Mouse (Mus musculus) heart, postnatal 0 days (tissue): ENCODE measurements at regions not wholly inside any gene's neighbourhood (a gene's known extent, or its start where the extent isn't known, plus 50 kb on each side); places are given as distances from the start of the nearest gene placed in this dataset.

Source experiments
- CTCF ChIP-seq: IDR thresholded peaks from 2 replicates; pipeline ENCODE4 v1.5.1; 2016; ENCODE audit warnings: antibody characterized with exemption, control low read depth, low read depth
- EP300 ChIP-seq: IDR thresholded peaks from 2 replicates; pipeline ENCODE4 v1.6.1; 2016; ENCODE audit warnings: antibody characterized with exemption, low read depth

DNA sequence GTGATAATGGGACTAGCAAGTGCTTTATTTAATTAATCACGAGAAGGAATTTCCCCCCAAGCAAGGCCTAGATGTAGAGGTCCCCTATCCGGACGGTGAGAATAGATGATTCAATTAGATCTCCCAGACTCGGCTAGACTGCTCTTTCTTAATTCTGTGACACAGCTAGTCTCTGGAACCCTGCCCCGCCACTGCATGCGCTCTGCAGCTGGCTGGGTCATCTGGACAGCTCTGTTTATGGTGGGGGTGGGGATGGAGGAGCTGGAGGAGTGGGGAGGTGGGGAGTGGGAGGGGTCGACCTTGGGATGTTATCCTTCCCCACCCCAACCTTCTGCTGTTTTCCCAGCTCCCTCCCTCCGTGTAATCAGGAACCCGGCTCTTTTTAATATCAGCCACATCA is 147.5 kb upstream of the Sfswap start:
- TF ChIP-seq CTCF (no peak), EP300 (no peak)
